Mouse (Mus musculus): ENCODE data around the gene P2rx1. TPM values are rescaled to one million over a fixed set of nuclear protein-coding genes. Genes with fewer than 3 reads are reported as not detected.

The P2rx1 gene
- polyA plus RNA-seq, 1 experiment from 2014 or later = 1.9 TPM

- no peaks in the 10 kb centered on the region for H3K36me3 ChIP-seq (ENCODE audit: insufficient read depth)
- H3K4me2 ChIP-seq = no peak overlapping the region
- 0 out of 2 replicates have a peak overlapping the region, but pooled peaks have one; percentile 10 for H3K27ac ChIP-seq (ENCODE audit: low read depth)
- no peak overlapping the region for H3K4me3 ChIP-seq (ENCODE audit: low read depth, low read length)
- TF ChIP-seq CTCF (IDR thresholded peaks at IDR 0.05; ENCODE audit: low read depth) = no peak
- no peak overlapping the region for H3K9ac ChIP-seq
- 0 out of 2 replicates have a peak, but pooled peaks cover 2% of the 10 kb centered on the region for H3K4me1 ChIP-seq (ENCODE audit: insufficient read depth)
- peaks cover 10% of the 10 kb centered on the region for H3K27me3 ChIP-seq (ENCODE audit: insufficient read depth, low read length)
- no peaks in the 10 kb centered on the region for H3K9me3 ChIP-seq (ENCODE audit: low read depth, low read length)
- 76% methylated on average over 4 of the region's 4 CpGs for WGBS
- no peak for DNase-seq
- ATAC-seq (ENCODE audit: insufficient read depth) = no peak
These were observed 16.0 kb downstream of the P2rx1 start for GRCm38 (mm10) chr11:73014831-73015344.

- Histone ChIP-seq H3K4me2 (no peak overlapping the region), H3K9me3 (ENCODE audit: low read depth, low read length) (no peaks in the 10 kb centered on the region), H3K36me3 (ENCODE audit: insufficient read depth) (no peaks in the 10 kb centered on the region), H3K4me3 (ENCODE audit: low read depth, low read length) (no peak overlapping the region), H3K9ac (no peak overlapping the region), H3K27me3 (ENCODE audit: insufficient read depth, low read length) (peaks cover 15% of the 10 kb centered on the region), H3K27ac (ENCODE audit: low read depth) (0 out of 2 replicates have a peak overlapping the region, but pooled peaks have one; percentile 10), H3K4me1 (ENCODE audit: insufficient read depth) (0 out of 2 replicates have a peak, but pooled peaks cover 2% of the 10 kb centered on the region)
- DNase-seq = peak; percentile 61
- ATAC-seq (ENCODE audit: insufficient read depth) = no peak
- 58% methylated on average over 5 of the region's 5 CpGs for WGBS
- TF ChIP-seq CTCF (IDR thresholded peaks at IDR 0.05; ENCODE audit: low read depth) = no peak
These were observed 16.6 kb downstream of the P2rx1 start for GRCm38 (mm10) chr11:73015391-73016102.

GRCm38 (mm10) chr11:73016103-73016420 is 17.2 kb downstream of the P2rx1 start:
- no peak overlapping the region for H3K4me3 ChIP-seq (ENCODE audit: low read depth, low read length)
- H3K36me3 ChIP-seq (ENCODE audit: insufficient read depth) = no peaks in the 10 kb centered on the region
- peaks cover 19% of the 10 kb centered on the region for H3K27me3 ChIP-seq (ENCODE audit: insufficient read depth, low read length)
- no peak overlapping the region for H3K27ac ChIP-seq (ENCODE audit: low read depth)
- H3K9me3 ChIP-seq (ENCODE audit: low read depth, low read length) = no peaks in the 10 kb centered on the region
- no peak for TF ChIP-seq CTCF (IDR thresholded peaks at IDR 0.05; ENCODE audit: low read depth)
- no peak overlapping the region for H3K9ac ChIP-seq
- 0 out of 2 replicates have a peak, but pooled peaks cover 2% of the 10 kb centered on the region for H3K4me1 ChIP-seq (ENCODE audit: insufficient read depth)
- H3K4me2 ChIP-seq = no peak overlapping the region
- no peak for DNase-seq
- no peak for ATAC-seq (ENCODE audit: insufficient read depth)
- WGBS = 64% methylated on average over 6 of the region's 6 CpGs

GRCm38 (mm10) chr11:73018471-73019146 is 19.7 kb downstream of the P2rx1 start, which contains the start of gene Camkk1:
Gene Camkk1 (plus strand): TSS chr11:73019008.
- no peak for TF ChIP-seq CTCF (IDR thresholded peaks at IDR 0.05; ENCODE audit: low read depth)
- Histone ChIP-seq H3K36me3 (ENCODE audit: insufficient read depth) (no peaks in the 10 kb centered on the region), H3K4me1 (ENCODE audit: insufficient read depth) (0 out of 2 replicates have a peak, but pooled peaks cover 2% of the 10 kb centered on the region), H3K9me3 (ENCODE audit: low read depth, low read length) (no peaks in the 10 kb centered on the region), H3K9ac (peak within 1 kb of the TSS; percentile 57), H3K4me3 (ENCODE audit: low read depth, low read length) (peak within 1 kb of the TSS; percentile 70), H3K4me2 (peak within 1 kb of the TSS; percentile 99), H3K27ac (ENCODE audit: low read depth) (no peak within 1 kb of the TSS), H3K27me3 (ENCODE audit: insufficient read depth, low read length) (peaks cover 24% of the 10 kb centered on the region)
- ATAC-seq (ENCODE audit: insufficient read depth) (peak; percentile 97), DNase-seq (peak; percentile 95)
- WGBS = under 1% methylated on average over 57 of the region's 57 CpGs

GRCm38 (mm10) chr11:73019147-73019795 is 20.4 kb downstream of the P2rx1 start:
- TF ChIP-seq CTCF (IDR thresholded peaks at IDR 0.05; ENCODE audit: low read depth) = no peak
- peaks cover 24% of the 10 kb centered on the region for H3K27me3 ChIP-seq (ENCODE audit: insufficient read depth, low read length)
- H3K9ac ChIP-seq = peak overlapping the region; percentile 57
- 0 out of 2 replicates have a peak, but pooled peaks cover 7% of the 10 kb centered on the region for H3K4me1 ChIP-seq (ENCODE audit: insufficient read depth)
- no peak overlapping the region for H3K27ac ChIP-seq (ENCODE audit: low read depth)
- no peaks in the 10 kb centered on the region for H3K9me3 ChIP-seq (ENCODE audit: low read depth, low read length)
- ATAC-seq (ENCODE audit: insufficient read depth) (peak; percentile 35), DNase-seq (peak; percentile 47)
- H3K36me3 ChIP-seq (ENCODE audit: insufficient read depth) = no peaks in the 10 kb centered on the region
- H3K4me2 ChIP-seq = peak overlapping the region; percentile 99
- under 1% methylated on average over 46 of the region's 46 CpGs for WGBS
- H3K4me3 ChIP-seq (ENCODE audit: low read depth, low read length) = peak overlapping the region; percentile 70

- Histone ChIP-seq H3K4me1 (ENCODE audit: insufficient read depth) (peaks cover 20% of the 10 kb centered on the region), H3K4me3 (ENCODE audit: low read depth, low read length) (no peak overlapping the region), H3K27ac (ENCODE audit: low read depth) (no peak overlapping the region), H3K27me3 (ENCODE audit: insufficient read depth, low read length) (peaks cover 24% of the 10 kb centered on the region), H3K4me2 (no peak overlapping the region), H3K36me3 (ENCODE audit: insufficient read depth) (no peaks in the 10 kb centered on the region), H3K9me3 (ENCODE audit: low read depth, low read length) (no peaks in the 10 kb centered on the region), H3K9ac (no peak overlapping the region)
- ATAC-seq (ENCODE audit: insufficient read depth) = no peak
- TF ChIP-seq CTCF (IDR thresholded peaks at IDR 0.05; ENCODE audit: low read depth) = no peak
- 49% methylated on average over 7 of the region's 7 CpGs for WGBS
- DNase-seq = no peak
These were observed 22.3 kb downstream of the P2rx1 start for GRCm38 (mm10) chr11:73020953-73021800.
